ENCODE assay signal across 12 mouse cellular contexts in genomic region chr11:33078036-33078435, GRCm38 (mm10).
DNase-seq lines count a peak whose midpoint lies in the region; ATAC-seq and TF ChIP-seq lines count a peak whose summit lies in the region.
"Had no signal": no experiment of that assay in that cellular context is flagged by ENCODE, and none has a peak within 500 bp of the region (broad histone marks: within the 10 kb centered on the region; RNA-seq: fewer than 3 reads in every experiment).

No protein-coding gene starts in this region.

- no peak overlapping the region for H3K27ac ChIP-seq in hindbrain, postnatal 0 days
- peak overlapping the region; percentile 74; the same call in 1 of the 2 replicates for H3K27ac ChIP-seq in limb, embryonic 10.5 days
- no peak overlapping the region for H3K27ac ChIP-seq in liver, embryonic 11.5 days (ENCODE audit: low read depth, low read length)
- H3K27ac ChIP-seq: left cerebral cortex, adult 2 months had no signal

- H3K27me3 ChIP-seq in hindbrain, postnatal 0 days (ENCODE audit: insufficient read depth, low read length) = no peaks in the 10 kb centered on the region
- peaks cover 16% of the 10 kb centered on the region; the same call in 1 of the 2 replicates for H3K27me3 ChIP-seq in limb, embryonic 10.5 days (ENCODE audit: low read depth, poor library complexity, severe bottlenecking)
- H3K27me3 ChIP-seq in liver, embryonic 11.5 days (replicated peaks; ENCODE audit: control insufficient read depth, insufficient read depth, low read length) = no peaks in the 10 kb centered on the region; the same call in none of the 2 replicates

- H3K4me1 ChIP-seq in hindbrain, postnatal 0 days (ENCODE audit: insufficient read depth, low read length) = peaks cover 7% of the 10 kb centered on the region; the same call in 1 of the 2 replicates
- peaks cover 46% of the 10 kb centered on the region for H3K4me1 ChIP-seq in limb, embryonic 10.5 days
- H3K4me1 ChIP-seq in liver, embryonic 11.5 days (replicated peaks; ENCODE audit: control insufficient read depth, insufficient read depth, low read length) = no peaks in the 10 kb centered on the region

- WGBS in hindbrain, postnatal 0 days = 39% methylated on average over 7 of the region's 7 CpGs
- 29% methylated on average over 7 of the region's 7 CpGs for WGBS in limb, embryonic 10.5 days
- 45% methylated on average over 7 of the region's 7 CpGs for WGBS in liver, embryonic 11.5 days

- H3K36me3 ChIP-seq in hindbrain, postnatal 0 days (ENCODE audit: insufficient read depth, low read length) = no peaks in the 10 kb centered on the region
- no peaks in the 10 kb centered on the region for H3K36me3 ChIP-seq in limb, embryonic 10.5 days
- no peaks in the 10 kb centered on the region for H3K36me3 ChIP-seq in liver, embryonic 11.5 days (ENCODE audit: control insufficient read depth, insufficient read depth, low read length)

- ATAC-seq in hindbrain, postnatal 0 days = 0 out of 2 replicates have a peak, but pooled peaks have one; percentile 44
- no peak for ATAC-seq in liver, embryonic 11.5 days (replicated peaks; ENCODE audit: low FRiP score)
- ATAC-seq: lung, postnatal 0 days had no signal

- H3K9me3 ChIP-seq in hindbrain, postnatal 0 days (ENCODE audit: low read length) = no peaks in the 10 kb centered on the region
- H3K9me3 ChIP-seq in limb, embryonic 10.5 days (replicated peaks) = no peaks in the 10 kb centered on the region
- H3K9me3 ChIP-seq in liver, embryonic 11.5 days (ENCODE audit: control insufficient read depth, low read length) = no peaks in the 10 kb centered on the region

- DNase-seq in ZHBTc4 (ENCODE audit: low read depth, low spot score) = peak; percentile 22
- DNase-seq in embryo, embryonic 9.5 days (ENCODE audit: extremely low spot score) = peak; percentile 34
- DNase-seq in hindbrain, postnatal 0 days (ENCODE audit: low spot score) = peak; percentile 12
- DNase-seq in limb, embryonic 10.5 days (ENCODE audit: low spot score) = peak; percentile 55
- DNase-seq in cerebellum, adult 9-11 months = no peak
- no peak for DNase-seq in adrenal gland, adult (ENCODE audit: inconsistent age in 2 of 2, low spot score in 1 of 2)
- DNase-seq in liver, embryonic 11.5 days (ENCODE audit: low spot score) = no peak
- DNase-seq: gastrocnemius, postnatal 36 days; heart, postnatal 4 days; right cerebral cortex, postnatal 4 days had no signal

- TF ChIP-seq CTCF in hindbrain, postnatal 0 days (IDR thresholded peaks at IDR 0.05; ENCODE audit: low read depth) = no peak

- no peak overlapping the region for H3K4me3 ChIP-seq in hindbrain, postnatal 0 days (ENCODE audit: low read length)
- no peak overlapping the region for H3K4me3 ChIP-seq in limb, embryonic 10.5 days
- H3K4me3 ChIP-seq in liver, embryonic 11.5 days (ENCODE audit: low read depth, low read length) = no peak overlapping the region
- H3K4me3 ChIP-seq: left cerebral cortex, adult 2 months had no signal

- no peak overlapping the region for H3K9ac ChIP-seq in hindbrain, postnatal 0 days (replicated peaks; ENCODE audit: low read length)
- no peak overlapping the region for H3K9ac ChIP-seq in liver, embryonic 11.5 days (ENCODE audit: low read depth, low read length)

- H3K4me2 ChIP-seq in hindbrain, postnatal 0 days (ENCODE audit: low read depth, low read length) = no peak overlapping the region
- H3K4me2 ChIP-seq in liver, embryonic 11.5 days = no peak overlapping the region

Comparison
In these comparisons a context has a peak if more than half of its experiments do, and no peak if none do; other contexts are left out.
1. DNase-seq: peak in ZHBTc4 (single experiment), embryo, embryonic 9.5 days (single experiment), hindbrain, postnatal 0 days (single experiment) and limb, embryonic 10.5 days (single experiment); none in cerebellum, adult 9-11 months (single experiment), adrenal gland, adult (0 of 2) and liver, embryonic 11.5 days (single experiment).